Mouse (Mus musculus) forebrain, embryonic 14.5 days (tissue): ENCODE measurements around the gene Ccdc142. TPM values are rescaled to one million over a fixed set of nuclear protein-coding genes. Genes with fewer than 3 reads are reported as not detected.

Experiments
- ATAC-seq: fragments of 200-750 bp; cut with Nextera tagmentation; 2 replicates; pipeline ENCODE4 v1.8.0; 2017; ENCODE audit warnings: mild to moderate bottlenecking, moderate library complexity
- DNase-seq: peaks from one replicate; pipeline ENCODE4 v3.0.0-alpha.2; 2015; ENCODE audit warnings: low spot score
- H3K27ac ChIP-seq: fragments of 300-500 bp; sonication (generic); 2 replicates; pipeline ENCODE4 v1.5.1; 2014; ENCODE audit warnings: low read depth, mild to moderate bottlenecking, control low read depth, low read length, moderate library complexity
- H3K27me3 ChIP-seq: fragments of 300-500 bp; sonication (generic); replicated peaks from 2 replicates; pipeline ENCODE4 v1.6.1; 2014; ENCODE audit warnings: low read length, control low read depth, mixed read lengths; ENCODE audit not compliant: control insufficient read depth, insufficient read depth
- H3K36me3 ChIP-seq: fragments of 300-500 bp; sonication (generic); 2 replicates; pipeline ENCODE4 v1.6.1; 2014; ENCODE audit warnings: low read length, control low read depth; ENCODE audit not compliant: control insufficient read depth, insufficient read depth
- H3K4me1 ChIP-seq: fragments of 300-500 bp; sonication (generic); 2 replicates; pipeline ENCODE4 v1.6.1; 2014; ENCODE audit warnings: antibody characterized with exemption, low read length, control low read depth; ENCODE audit not compliant: control insufficient read depth, insufficient read depth
- H3K4me2 ChIP-seq: fragments of 300-500 bp; sonication (generic); 2 replicates; pipeline ENCODE4 v1.6.1; 2014; ENCODE audit warnings: mild to moderate bottlenecking, control low read depth, low read length
- H3K4me3 ChIP-seq: fragments of 300-500 bp; sonication (generic); 2 replicates; pipeline ENCODE4 v1.5.1; 2014; ENCODE audit warnings: low read depth, low read length, control low read depth
- H3K9ac ChIP-seq: fragments of 300-500 bp; sonication (generic); 2 replicates; pipeline ENCODE4 v1.6.1; 2014; ENCODE audit warnings: mild to moderate bottlenecking, low read length, control low read depth, moderate library complexity
- H3K9me3 ChIP-seq: fragments of 300-500 bp; sonication (generic); replicated peaks from 2 replicates; pipeline ENCODE4 v1.6.1; 2016; ENCODE audit warnings: low read length, control low read depth, mixed read lengths; ENCODE audit not compliant: control insufficient read depth
- WGBS: fragments of 180-500 bp; shearing (Covaris S2); extraction: QIAGEN DNeasy Blood & Tissue Kit; methylation state at CpG from one replicate; pipeline ENCODE4 v1.1.7; 2014; 5-methylcytosine and 5-hydroxymethylcytosine counted together
- polyA plus RNA-seq: library from polyadenylated mRNA; unstranded; fragments of >200 nt; fragmentation: Nextera tagmentation; extraction: Ambion mirVana; gene quantifications from 2 replicates; pipeline ENCODE4 v1.2.1, GENCODE M21; 2014

Gene Ccdc142
- polyA plus RNA-seq, 1 experiment from 2014 or later: 1.9 TPM

- H3K4me3 ChIP-seq: peak overlapping the region; percentile 72
- peak overlapping the region; percentile 97 for H3K4me2 ChIP-seq
- peaks cover 36% of the 10 kb centered on the region for H3K27me3 ChIP-seq
- DNase-seq (peak; percentile 99), ATAC-seq (peak; percentile 96)
- WGBS: under 1% methylated on average over 46 of the region's 46 CpGs
- H3K9ac ChIP-seq: peak overlapping the region; percentile 80
- no peaks in the 10 kb centered on the region for H3K9me3 ChIP-seq
- H3K4me1 ChIP-seq: peaks cover 5% of the 10 kb centered on the region; the same call in 1 of the 2 replicates
- peaks cover 22% of the 10 kb centered on the region for H3K36me3 ChIP-seq
- H3K27ac ChIP-seq: peak overlapping the region; percentile 89
Observed at GRCm38 (mm10) chr6:83078324-83078858, 23.0 kb upstream of the Ccdc142 start.

DNA sequence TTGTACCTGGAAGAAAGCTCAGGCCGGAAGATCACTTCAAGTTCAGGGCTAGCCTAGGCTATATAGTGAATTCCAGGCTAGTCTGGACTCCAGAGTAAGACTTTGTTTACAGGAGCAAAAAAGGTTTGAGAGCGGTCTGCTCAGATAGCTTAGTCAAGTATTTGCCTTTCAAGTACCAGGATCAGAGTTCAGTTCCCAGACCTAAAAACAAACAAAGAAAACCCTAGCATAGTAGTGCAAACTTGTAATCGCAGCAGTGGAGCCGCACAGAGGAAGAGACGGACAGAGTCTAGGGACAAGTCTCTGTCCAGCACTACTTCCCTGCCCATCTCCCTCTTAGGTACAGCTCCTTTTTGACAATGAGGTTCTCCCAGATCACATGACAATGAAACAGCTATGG, 21.2 kb upstream of the Ccdc142 start:
- DNase-seq (no peak), ATAC-seq (no peak)
- Histone ChIP-seq H3K9me3 (no peaks in the 10 kb centered on the region), H3K9ac (no peak overlapping the region), H3K4me3 (no peak overlapping the region), H3K4me1 (peaks cover 5% of the 10 kb centered on the region; the same call in 1 of the 2 replicates), H3K27ac (no peak overlapping the region), H3K36me3 (peaks cover 22% of the 10 kb centered on the region), H3K4me2 (no peak overlapping the region), H3K27me3 (peaks cover 41% of the 10 kb centered on the region)
- WGBS: 97% methylated on average over 5 of the region's 5 CpGs

DNA sequence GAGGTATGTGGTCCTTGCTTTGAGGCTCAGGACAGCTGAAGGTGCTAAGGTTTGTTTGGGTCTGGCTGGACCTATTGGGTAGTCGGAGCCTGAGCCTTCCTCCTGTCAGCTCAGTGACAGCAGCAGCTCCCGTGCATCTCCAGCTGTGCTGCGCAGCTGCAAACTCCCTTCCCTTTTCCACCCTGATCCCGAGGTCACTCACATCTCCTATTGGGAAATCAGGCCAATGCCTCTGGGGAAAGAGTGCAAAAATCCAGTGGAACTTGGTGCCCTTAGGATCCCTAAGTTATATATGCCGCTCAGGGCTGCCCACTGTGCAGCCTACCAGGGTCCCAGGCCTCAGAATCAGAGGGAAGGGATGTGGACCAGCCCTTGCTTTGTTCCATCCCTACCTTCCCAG, 17.9 kb upstream of the Ccdc142 start:
- no peak for DNase-seq
- Histone ChIP-seq H3K9me3 (no peaks in the 10 kb centered on the region), H3K4me1 (peaks cover 5% of the 10 kb centered on the region; the same call in 1 of the 2 replicates), H3K36me3 (peaks cover 22% of the 10 kb centered on the region), H3K27me3 (peaks cover 59% of the 10 kb centered on the region), H3K9ac (no peak overlapping the region), H3K4me3 (no peak overlapping the region), H3K4me2 (no peak overlapping the region), H3K27ac (no peak overlapping the region)
- no peak for ATAC-seq
- WGBS: 14% methylated on average over 5 of the region's 5 CpGs

- Histone ChIP-seq H3K9ac (no peak overlapping the region), H3K27me3 (peaks cover 66% of the 10 kb centered on the region), H3K4me2 (no peak overlapping the region), H3K4me3 (no peak overlapping the region), H3K9me3 (no peaks in the 10 kb centered on the region), H3K36me3 (peaks cover 22% of the 10 kb centered on the region), H3K27ac (no peak overlapping the region), H3K4me1 (no peaks in the 10 kb centered on the region)
- WGBS: 2% methylated on average over 6 of the region's 6 CpGs
- ATAC-seq (no peak), DNase-seq (no peak)
Observed at GRCm38 (mm10) chr6:83084477-83084876, 16.9 kb upstream of the Ccdc142 start.

DNA sequence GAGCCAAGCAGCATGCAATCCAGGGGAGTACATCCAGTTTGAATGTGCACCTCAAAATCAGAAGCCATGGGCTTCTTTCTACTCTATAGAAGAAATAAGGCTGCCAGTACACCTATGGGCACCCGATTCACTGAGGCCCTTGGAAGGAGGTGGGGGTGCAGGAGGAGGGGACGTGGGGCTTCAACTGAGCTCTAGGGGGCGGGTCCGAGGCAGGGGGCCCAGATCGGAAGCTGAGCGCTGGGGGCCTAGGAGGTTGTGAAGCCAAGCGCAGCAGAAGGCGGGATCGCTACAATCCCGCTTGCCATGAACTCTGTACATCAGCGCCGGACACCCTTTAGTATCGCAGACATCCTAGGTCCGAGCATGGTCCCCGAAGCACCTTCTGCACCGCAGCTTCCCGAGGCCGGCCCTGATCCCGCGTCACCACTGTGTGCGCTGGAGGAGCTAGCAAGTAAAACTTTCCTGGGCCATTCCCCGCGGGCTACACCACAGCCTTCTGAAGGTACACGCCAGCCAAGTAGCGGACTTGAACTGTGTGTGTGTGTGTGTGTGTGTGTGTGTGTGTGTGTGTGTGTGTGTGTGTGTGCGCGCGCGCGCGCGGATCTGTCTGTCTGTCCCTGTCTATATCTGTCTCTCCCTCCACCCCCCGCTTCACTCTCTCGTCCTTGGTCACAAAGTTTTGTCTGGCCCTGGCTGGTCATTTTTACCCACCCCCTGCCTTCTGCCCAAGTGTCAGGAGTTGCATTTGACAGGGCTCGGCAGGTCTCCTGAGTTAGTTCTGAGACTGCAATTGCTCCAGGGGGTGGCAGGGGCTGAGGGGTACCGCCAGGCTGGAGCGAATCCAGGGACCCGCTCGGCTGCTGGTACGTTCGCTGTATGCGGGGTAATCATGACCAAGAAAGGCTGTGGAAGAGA, 15.0 kb upstream of the Ccdc142 start, which contains the start of gene Lbx2:
Gene Lbx2, plus strand, starts transcription at position 247 of the 915 bp plus-strand sequence.
- no peak within 1 kb of the TSS for H3K4me3 ChIP-seq

DNA sequence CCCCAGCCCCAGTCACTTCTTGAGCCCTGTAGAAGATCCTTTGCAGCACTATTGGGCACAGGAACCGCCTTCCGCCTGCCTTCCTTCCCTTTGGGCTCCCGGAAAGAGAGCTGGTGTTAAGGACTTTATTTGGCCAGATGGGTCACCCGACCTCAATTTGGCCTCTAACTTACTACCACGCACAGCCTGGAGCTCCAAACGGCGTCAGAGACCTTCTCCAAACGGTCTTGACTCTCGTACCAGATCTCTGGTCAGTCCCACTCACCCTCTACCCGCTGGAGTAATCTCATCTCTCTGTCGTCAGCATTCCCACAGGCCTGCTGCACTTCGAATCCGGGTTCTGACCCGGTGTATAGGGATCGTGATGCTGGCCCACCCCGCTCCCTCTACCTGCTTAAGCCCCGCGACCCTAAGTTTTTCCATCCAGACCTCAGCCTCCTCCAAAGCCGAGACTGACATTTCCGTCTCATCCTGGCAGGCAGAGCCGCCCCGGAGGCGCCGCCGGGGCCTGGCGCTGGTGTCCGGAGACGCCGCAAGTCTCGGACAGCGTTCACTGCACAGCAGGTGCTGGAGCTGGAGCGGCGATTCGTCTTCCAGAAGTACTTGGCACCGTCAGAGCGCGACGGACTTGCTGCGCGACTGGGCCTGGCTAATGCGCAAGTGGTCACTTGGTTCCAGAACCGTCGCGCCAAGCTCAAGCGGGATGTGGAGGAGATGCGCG, 14.0 kb upstream of the Ccdc142 start:
- Histone ChIP-seq H3K9ac (no peak overlapping the region), H3K9me3 (no peaks in the 10 kb centered on the region), H3K4me3 (peak overlapping the region; percentile 8; the same call in 1 of the 2 replicates), H3K27me3 (peaks cover 75% of the 10 kb centered on the region), H3K36me3 (0 out of 2 replicates have a peak, but pooled peaks cover under 1% of the 10 kb centered on the region), H3K4me2 (0 out of 2 replicates have a peak overlapping the region, but pooled peaks have one; percentile 4), H3K4me1 (no peaks in the 10 kb centered on the region), H3K27ac (no peak overlapping the region)
- DNase-seq (no peak), ATAC-seq (no peak)
- WGBS: under 1% methylated on average over 47 of the region's 47 CpGs

More for the DNA sequence above, 15.0 kb upstream of the Ccdc142 start, which contains the start of gene Lbx2:
- DNase-seq (no peak), ATAC-seq (no peak)
- 2% methylated on average over 42 of the region's 42 CpGs for WGBS
- no peak within 1 kb of the TSS for H3K27ac ChIP-seq
- H3K9ac ChIP-seq: no peak within 1 kb of the TSS
- peaks cover 76% of the 10 kb centered on the region for H3K27me3 ChIP-seq
- H3K36me3 ChIP-seq: 0 out of 2 replicates have a peak, but pooled peaks cover 5% of the 10 kb centered on the region
- H3K4me1 ChIP-seq: no peaks in the 10 kb centered on the region
- no peaks in the 10 kb centered on the region for H3K9me3 ChIP-seq
- H3K4me2 ChIP-seq: no peak within 1 kb of the TSS

- Histone ChIP-seq H3K4me2 (no peak overlapping the region), H3K27ac (no peak overlapping the region), H3K4me1 (no peaks in the 10 kb centered on the region), H3K27me3 (peaks cover 70% of the 10 kb centered on the region), H3K36me3 (no peaks in the 10 kb centered on the region), H3K9ac (no peak overlapping the region), H3K4me3 (no peak overlapping the region), H3K9me3 (no peaks in the 10 kb centered on the region)
- DNase-seq (no peak), ATAC-seq (no peak)
- under 1% methylated on average over 9 of the region's 9 CpGs for WGBS
Observed at GRCm38 (mm10) chr6:83087926-83088260, 13.5 kb upstream of the Ccdc142 start.

GRCm38 (mm10) chr6:83092416-83093127, 8.8 kb upstream of the Ccdc142 start:
- Histone ChIP-seq H3K9ac (no peak overlapping the region), H3K36me3 (no peaks in the 10 kb centered on the region), H3K4me3 (no peak overlapping the region), H3K27me3 (peaks cover 26% of the 10 kb centered on the region), H3K4me2 (no peak overlapping the region), H3K27ac (no peak overlapping the region), H3K9me3 (no peaks in the 10 kb centered on the region), H3K4me1 (no peaks in the 10 kb centered on the region)
- DNase-seq (no peak), ATAC-seq (no peak)
- 47% methylated on average over 6 of the region's 6 CpGs for WGBS
